Mouse (Mus musculus): ENCODE results near the gene Zswim3. TPM values are rescaled to one million over a fixed set of nuclear protein-coding genes. Genes with fewer than 3 reads are reported as not detected.

The Zswim3 gene
- polyA plus RNA-seq, 1 experiment, result not detected

GRCm38 (mm10) chr2:164767812-164768540, 36.9 kb upstream of the Zswim3 start:
- 91% methylated on average over 15 of the region's 15 CpGs for WGBS
- TF ChIP-seq CTCF (IDR thresholded peaks at IDR 0.05; ENCODE audit: insufficient read depth, low read depth, low read length) (no peak), POLR2A (IDR thresholded peaks at IDR 0.05; ENCODE audit: insufficient read depth, low read depth, low read length) (no peak)
- Histone ChIP-seq H3K27ac (ENCODE audit: insufficient read depth, low read depth, low read length) (no peak overlapping the region), H3K4me1 (ENCODE audit: control insufficient read depth, insufficient read depth, low read length) (peaks cover 3% of the 10 kb centered on the region; the same call in 1 of the 2 replicates), H3K4me3 (ENCODE audit: insufficient read depth, low read depth, low read length) (no peak overlapping the region)

GRCm38 (mm10) chr2:164769258-164770037, 35.5 kb upstream of the Zswim3 start, which contains the start of gene Ube2c:
TSS of gene Ube2c (plus strand) at chr2:164769898.
- H3K27ac ChIP-seq (ENCODE audit: insufficient read depth, low read depth, low read length), result no peak within 1 kb of the TSS

GRCm38 (mm10) chr2:164770279-164770678, 34.6 kb upstream of the Zswim3 start:
- TF ChIP-seq CTCF (IDR thresholded peaks at IDR 0.05; ENCODE audit: insufficient read depth, low read depth, low read length) (no peak), POLR2A (IDR thresholded peaks at IDR 0.05; ENCODE audit: insufficient read depth, low read depth, low read length) (no peak)
- Histone ChIP-seq H3K4me1 (ENCODE audit: control insufficient read depth, insufficient read depth, low read length) (peaks cover 3% of the 10 kb centered on the region; the same call in 1 of the 2 replicates), H3K27ac (ENCODE audit: insufficient read depth, low read depth, low read length) (no peak overlapping the region), H3K4me3 (ENCODE audit: insufficient read depth, low read depth, low read length) (peak overlapping the region; percentile 52; the same call in 1 of the 2 replicates)
- 2% methylated on average over 15 of the region's 15 CpGs for WGBS

More at GRCm38 (mm10) chr2:164769258-164770037, 35.5 kb upstream of the Zswim3 start, which contains the start of gene Ube2c:
- peaks cover 3% of the 10 kb centered on the region; the same call in 1 of the 2 replicates for H3K4me1 ChIP-seq (ENCODE audit: control insufficient read depth, insufficient read depth, low read length)
- TF ChIP-seq POLR2A (IDR thresholded peaks at IDR 0.05; ENCODE audit: insufficient read depth, low read depth, low read length) (no peak), CTCF (IDR thresholded peaks at IDR 0.05; ENCODE audit: insufficient read depth, low read depth, low read length) (peak; percentile 39; the same call in 1 of the 2 replicates)
- H3K4me3 ChIP-seq (ENCODE audit: insufficient read depth, low read depth, low read length), result peak within 1 kb of the TSS; percentile 60
- WGBS, result 3% methylated on average over 53 of the region's 53 CpGs

GRCm38 (mm10) chr2:164771123-164771522, 33.8 kb upstream of the Zswim3 start:
- Histone ChIP-seq H3K27ac (ENCODE audit: insufficient read depth, low read depth, low read length) (no peak overlapping the region), H3K4me1 (ENCODE audit: control insufficient read depth, insufficient read depth, low read length) (peaks cover 3% of the 10 kb centered on the region; the same call in 1 of the 2 replicates), H3K4me3 (ENCODE audit: insufficient read depth, low read depth, low read length) (no peak overlapping the region)
- 66% methylated on average over 8 of the region's 8 CpGs for WGBS
- TF ChIP-seq CTCF (IDR thresholded peaks at IDR 0.05; ENCODE audit: insufficient read depth, low read depth, low read length) (no peak), POLR2A (IDR thresholded peaks at IDR 0.05; ENCODE audit: insufficient read depth, low read depth, low read length) (no peak)

- 83% methylated on average over 14 of the region's 14 CpGs for WGBS
- no peak overlapping the region for H3K27ac ChIP-seq (ENCODE audit: insufficient read depth, low read depth, low read length)
- H3K4me1 ChIP-seq (ENCODE audit: control insufficient read depth, insufficient read depth, low read length), result peaks cover 3% of the 10 kb centered on the region; the same call in 1 of the 2 replicates
- no peak overlapping the region for H3K4me3 ChIP-seq (ENCODE audit: insufficient read depth, low read depth, low read length)
- no peak for TF ChIP-seq POLR2A (IDR thresholded peaks at IDR 0.05; ENCODE audit: insufficient read depth, low read depth, low read length)
- no peak for TF ChIP-seq CTCF (IDR thresholded peaks at IDR 0.05; ENCODE audit: insufficient read depth, low read depth, low read length)
Observed at GRCm38 (mm10) chr2:164773229-164773988, 31.5 kb upstream of the Zswim3 start.

GRCm38 (mm10) chr2:164773989-164774364, 30.9 kb upstream of the Zswim3 start:
- H3K4me3 ChIP-seq (ENCODE audit: insufficient read depth, low read depth, low read length), result no peak overlapping the region
- TF ChIP-seq CTCF (IDR thresholded peaks at IDR 0.05; ENCODE audit: insufficient read depth, low read depth, low read length), result no peak
- no peak for TF ChIP-seq POLR2A (IDR thresholded peaks at IDR 0.05; ENCODE audit: insufficient read depth, low read depth, low read length)
- H3K4me1 ChIP-seq (ENCODE audit: control insufficient read depth, insufficient read depth, low read length), result peaks cover 6% of the 10 kb centered on the region; the same call in 1 of the 2 replicates
- H3K27ac ChIP-seq (ENCODE audit: insufficient read depth, low read depth, low read length), result no peak overlapping the region
- 86% methylated on average over 5 of the region's 5 CpGs for WGBS

GRCm38 (mm10) chr2:164776130-164776529, 28.8 kb upstream of the Zswim3 start:
- 94% methylated on average over 6 of the region's 6 CpGs for WGBS
- H3K4me1 ChIP-seq (ENCODE audit: control insufficient read depth, insufficient read depth, low read length), result 0 out of 2 replicates have a peak, but pooled peaks cover 5% of the 10 kb centered on the region
- TF ChIP-seq POLR2A (IDR thresholded peaks at IDR 0.05; ENCODE audit: insufficient read depth, low read depth, low read length), result no peak
- no peak for TF ChIP-seq CTCF (IDR thresholded peaks at IDR 0.05; ENCODE audit: insufficient read depth, low read depth, low read length)

GRCm38 (mm10) chr2:164776801-164777200, 28.1 kb upstream of the Zswim3 start:
- 76% methylated on average over 17 of the region's 17 CpGs for WGBS
- Histone ChIP-seq H3K4me3 (ENCODE audit: insufficient read depth, low read depth, low read length) (no peak overlapping the region), H3K4me1 (ENCODE audit: control insufficient read depth, insufficient read depth, low read length) (0 out of 2 replicates have a peak, but pooled peaks cover 5% of the 10 kb centered on the region), H3K27ac (ENCODE audit: insufficient read depth, low read depth, low read length) (no peak overlapping the region)
- no peak for TF ChIP-seq CTCF (IDR thresholded peaks at IDR 0.05; ENCODE audit: insufficient read depth, low read depth, low read length)
- no peak for TF ChIP-seq POLR2A (IDR thresholded peaks at IDR 0.05; ENCODE audit: insufficient read depth, low read depth, low read length)

More at GRCm38 (mm10) chr2:164776130-164776529, 28.8 kb upstream of the Zswim3 start:
- Histone ChIP-seq H3K27ac (ENCODE audit: insufficient read depth, low read depth, low read length) (no peak overlapping the region), H3K4me3 (ENCODE audit: insufficient read depth, low read depth, low read length) (no peak overlapping the region)
